Mouse (Mus musculus) forebrain, embryonic 11.5 days (tissue): ENCODE measurements around the gene Gm20388. TPM values are rescaled to one million over a fixed set of nuclear protein-coding genes. Genes with fewer than 3 reads are reported as not detected.

Experiments used
- ATAC-seq: fragments of 200-750 bp; cut with Nextera tagmentation; replicated peaks from 2 replicates; pipeline ENCODE4 v1.8.0; 2017; ENCODE audit warnings: moderate TSS enrichment; ENCODE audit not compliant: low FRiP score
- DNase-seq: peaks from one replicate; pipeline ENCODE4 v3.0.0-alpha.2; 2017; ENCODE audit warnings: low spot score
- H3K27ac ChIP-seq: fragments of 300-500 bp; sonication (generic); 2 replicates; pipeline ENCODE4 v1.5.1; 2014; ENCODE audit warnings: low read depth, low read length
- H3K27me3 ChIP-seq: fragments of 300-500 bp; sonication (generic); 2 replicates; pipeline ENCODE4 v1.6.1; 2014; ENCODE audit warnings: mild to moderate bottlenecking, low read length, mixed read lengths; ENCODE audit not compliant: control insufficient read depth, insufficient read depth
- H3K36me3 ChIP-seq: fragments of 300-500 bp; sonication (generic); 2 replicates; pipeline ENCODE4 v1.6.1; 2014; ENCODE audit warnings: mild to moderate bottlenecking, low read length, moderate library complexity, mixed read lengths; ENCODE audit not compliant: control insufficient read depth, insufficient read depth
- H3K4me1 ChIP-seq: fragments of 300-500 bp; sonication (generic); replicated peaks from 2 replicates; pipeline ENCODE4 v1.6.1; 2014; ENCODE audit warnings: low read length, mixed read lengths; ENCODE audit not compliant: control insufficient read depth, insufficient read depth
- H3K4me2 ChIP-seq: fragments of 300-500 bp; sonication (generic); 2 replicates; pipeline ENCODE4 v1.6.1; 2014; ENCODE audit warnings: low read depth, mild to moderate bottlenecking, low read length, moderate library complexity, mixed read lengths; ENCODE audit not compliant: severe bottlenecking
- H3K4me3 ChIP-seq: fragments of 300-500 bp; sonication (generic); 2 replicates; pipeline ENCODE4 v1.5.1; 2014; ENCODE audit warnings: low read depth, low read length
- H3K9ac ChIP-seq: fragments of 300-500 bp; sonication (generic); 2 replicates; pipeline ENCODE4 v1.6.1; 2014; ENCODE audit warnings: low read length
- H3K9me3 ChIP-seq: fragments of 300-500 bp; sonication (generic); 2 replicates; pipeline ENCODE4 v1.6.1; 2016; ENCODE audit warnings: low read length, mixed read lengths; ENCODE audit not compliant: control insufficient read depth
- WGBS: fragments of 180-500 bp; shearing (Covaris S2); extraction: QIAGEN DNeasy Blood & Tissue Kit; methylation state at CpG from one replicate; pipeline ENCODE4 v1.1.7; 2014; 5-methylcytosine and 5-hydroxymethylcytosine counted together
- polyA plus RNA-seq: library from polyadenylated mRNA; unstranded; fragments of >200 nt; fragmentation: Nextera tagmentation; extraction: Ambion mirVana; gene quantifications from 2 replicates; pipeline ENCODE4 v1.2.1, GENCODE M21; 2014

Gm20388 gene
- polyA plus RNA-seq, 1 experiment from 2014 or later, result not detected

DNA sequence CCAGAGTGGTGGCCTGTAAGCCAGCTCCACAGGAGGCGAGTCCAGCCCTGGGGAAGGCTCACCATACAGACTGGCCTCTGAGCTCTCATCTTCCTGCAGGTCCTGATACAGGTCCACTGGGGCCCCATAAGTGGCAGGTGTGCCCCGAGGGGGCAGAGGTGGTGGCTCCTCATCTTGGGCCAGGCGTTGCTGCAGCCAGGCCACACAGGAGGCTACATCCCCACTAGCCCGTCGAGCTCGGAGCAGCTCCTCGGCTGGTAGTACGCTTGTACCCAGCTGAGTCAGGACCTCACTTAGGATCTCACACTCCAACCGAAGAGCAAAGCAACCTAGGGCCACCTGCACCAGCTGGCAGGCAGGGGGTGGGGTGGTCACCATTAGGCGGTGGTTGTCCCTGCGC lies 3323.1 kb downstream of the Gm20388 start:
- Histone ChIP-seq H3K4me1 (peaks cover 12% of the 10 kb centered on the region), H3K27me3 (peaks cover 10% of the 10 kb centered on the region), H3K27ac (no peak overlapping the region), H3K4me2 (no peak overlapping the region), H3K9me3 (no peaks in the 10 kb centered on the region), H3K9ac (no peak overlapping the region), H3K36me3 (no peaks in the 10 kb centered on the region; the same call in 1 of the 2 replicates), H3K4me3 (no peak overlapping the region)
- DNase-seq (peak; percentile 55), ATAC-seq (no peak)
- 82% methylated on average over 11 of the region's 11 CpGs for WGBS

DNA sequence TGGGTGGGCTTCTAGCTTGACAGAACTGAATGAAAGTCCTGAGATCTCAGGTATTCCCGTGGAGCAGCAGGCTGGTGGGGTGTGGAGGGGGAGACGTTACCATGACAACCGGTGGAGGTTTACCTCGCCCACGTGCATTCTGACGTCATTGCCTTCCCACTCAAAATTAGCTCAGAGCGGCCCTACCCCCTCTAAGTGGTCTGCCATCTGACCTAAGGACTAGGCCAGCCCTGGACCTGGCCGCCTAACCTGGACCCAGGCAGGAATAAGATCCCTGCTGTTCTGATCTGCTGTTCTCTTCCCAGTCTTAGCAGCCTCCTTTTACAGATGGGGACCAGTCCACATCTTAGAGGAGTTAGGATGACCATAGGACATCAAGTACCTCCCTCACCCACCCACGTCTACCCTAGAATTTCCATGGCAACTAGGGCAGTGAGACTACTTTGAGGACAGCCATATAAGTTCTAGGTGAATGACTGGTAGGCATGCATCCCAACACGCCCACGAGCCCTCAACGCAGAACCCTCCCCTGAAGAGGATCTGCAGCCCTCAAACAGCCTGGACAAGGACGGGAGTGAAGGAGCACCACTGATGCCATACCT lies 3324.4 kb downstream of the Gm20388 start:
- Histone ChIP-seq H3K27ac (no peak overlapping the region), H3K27me3 (peaks cover 10% of the 10 kb centered on the region), H3K36me3 (no peaks in the 10 kb centered on the region), H3K9ac (peak overlapping the region; percentile 45), H3K9me3 (no peaks in the 10 kb centered on the region), H3K4me2 (peak overlapping the region; percentile 85), H3K4me3 (peak overlapping the region; percentile 40), H3K4me1 (peaks cover 12% of the 10 kb centered on the region)
- DNase-seq (no peak), ATAC-seq (peak; percentile 14; the same call in 1 of the 2 replicates)
- 28% methylated on average over 13 of the region's 13 CpGs for WGBS

GRCm38 (mm10) chr8:123235520-123236497 lies 3325.2 kb downstream of the Gm20388 start, which contains the start of gene Spata2l:
Gene Spata2l, minus strand, starts transcription at chr8:123236233.
- Histone ChIP-seq H3K4me2 (peak within 1 kb of the TSS; percentile 85), H3K27ac (no peak within 1 kb of the TSS), H3K9ac (peak within 1 kb of the TSS; percentile 45), H3K4me3 (peak within 1 kb of the TSS; percentile 40), H3K9me3 (no peaks in the 10 kb centered on the region), H3K4me1 (peaks cover 12% of the 10 kb centered on the region), H3K27me3 (peaks cover 10% of the 10 kb centered on the region), H3K36me3 (no peaks in the 10 kb centered on the region)
- DNase-seq (peak; percentile 93), ATAC-seq (peak; percentile 88)
- WGBS, result 2% methylated on average over 57 of the region's 57 CpGs

DNA sequence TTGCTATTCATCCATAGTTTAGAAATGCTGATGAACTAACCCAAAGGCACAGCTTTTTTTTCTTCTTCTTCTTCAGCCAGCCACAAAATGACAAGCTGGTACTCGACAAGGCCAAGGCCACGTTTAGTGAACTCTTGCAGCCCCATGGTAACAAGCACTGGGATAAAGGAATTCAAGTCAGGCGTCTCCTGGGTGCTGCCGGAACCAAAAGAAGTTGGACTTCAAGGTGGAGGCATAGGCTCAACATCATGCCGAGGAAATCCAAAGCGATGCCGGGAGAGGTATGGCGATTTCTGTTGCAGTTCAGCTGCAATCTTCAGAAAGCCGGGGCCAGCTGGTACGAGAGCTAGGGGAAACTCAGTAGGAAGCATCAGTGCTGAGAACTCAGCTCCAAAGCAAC lies 3328.8 kb downstream of the Gm20388 start:
- H3K9me3 ChIP-seq, result no peaks in the 10 kb centered on the region
- H3K27me3 ChIP-seq, result peaks cover 10% of the 10 kb centered on the region
- ATAC-seq, result no peak
- H3K9ac ChIP-seq, result no peak overlapping the region
- no peak overlapping the region for H3K4me3 ChIP-seq
- no peak overlapping the region for H3K27ac ChIP-seq
- WGBS, result 89% methylated on average over 10 of the region's 10 CpGs
- H3K4me1 ChIP-seq, result peaks cover 12% of the 10 kb centered on the region
- no peak overlapping the region for H3K4me2 ChIP-seq
- H3K36me3 ChIP-seq, result no peaks in the 10 kb centered on the region
- no peak for DNase-seq

GRCm38 (mm10) chr8:123242107-123242923 lies 3331.7 kb downstream of the Gm20388 start:
- no peak overlapping the region for H3K4me3 ChIP-seq
- no peaks in the 10 kb centered on the region for H3K27me3 ChIP-seq
- H3K9ac ChIP-seq, result no peak overlapping the region
- H3K27ac ChIP-seq, result no peak overlapping the region
- peaks cover 4% of the 10 kb centered on the region for H3K36me3 ChIP-seq
- H3K9me3 ChIP-seq, result no peaks in the 10 kb centered on the region
- DNase-seq (no peak), ATAC-seq (no peak)
- no peak overlapping the region for H3K4me2 ChIP-seq
- H3K4me1 ChIP-seq, result no peaks in the 10 kb centered on the region
- WGBS, result 90% methylated on average over 7 of the region's 7 CpGs

GRCm38 (mm10) chr8:123243053-123243452 lies 3332.4 kb downstream of the Gm20388 start:
- H3K27me3 ChIP-seq, result no peaks in the 10 kb centered on the region
- no peak overlapping the region for H3K4me2 ChIP-seq
- ATAC-seq (no peak), DNase-seq (no peak)
- no peak overlapping the region for H3K9ac ChIP-seq
- no peaks in the 10 kb centered on the region for H3K4me1 ChIP-seq
- no peak overlapping the region for H3K27ac ChIP-seq
- no peaks in the 10 kb centered on the region for H3K9me3 ChIP-seq
- no peak overlapping the region for H3K4me3 ChIP-seq
- 71% methylated on average over 11 of the region's 11 CpGs for WGBS
- H3K36me3 ChIP-seq, result peaks cover 4% of the 10 kb centered on the region

DNA sequence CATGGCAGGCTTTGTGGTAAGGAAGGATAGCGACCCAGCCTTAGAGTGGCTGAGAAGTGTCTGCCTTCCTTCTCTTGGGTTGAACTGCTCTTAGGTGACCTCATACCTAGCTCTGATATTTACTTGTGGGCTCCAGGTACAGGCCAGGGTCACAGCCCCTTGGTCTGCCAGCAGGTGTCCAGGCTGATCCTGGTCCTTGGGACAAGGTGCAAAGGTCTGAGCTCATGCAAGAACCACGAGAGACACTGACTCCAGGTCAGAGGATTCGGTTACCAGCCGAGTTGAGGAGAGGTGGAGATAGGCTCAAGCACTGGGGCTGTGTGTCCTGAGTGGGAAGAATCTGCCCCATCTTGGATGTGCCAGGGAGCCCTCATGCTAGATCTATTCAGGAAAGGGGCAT lies 3333.7 kb downstream of the Gm20388 start:
- no peaks in the 10 kb centered on the region for H3K9me3 ChIP-seq
- no peak overlapping the region for H3K4me3 ChIP-seq
- H3K4me1 ChIP-seq, result no peaks in the 10 kb centered on the region
- no peak overlapping the region for H3K27ac ChIP-seq
- peaks cover 4% of the 10 kb centered on the region for H3K36me3 ChIP-seq
- H3K4me2 ChIP-seq, result no peak overlapping the region
- no peaks in the 10 kb centered on the region for H3K27me3 ChIP-seq
- ATAC-seq, result no peak
- 98% methylated on average over 4 of the region's 4 CpGs for whole genome bisulfite sequencing
- H3K9ac ChIP-seq, result no peak overlapping the region
- DNase-seq, result no peak

DNA sequence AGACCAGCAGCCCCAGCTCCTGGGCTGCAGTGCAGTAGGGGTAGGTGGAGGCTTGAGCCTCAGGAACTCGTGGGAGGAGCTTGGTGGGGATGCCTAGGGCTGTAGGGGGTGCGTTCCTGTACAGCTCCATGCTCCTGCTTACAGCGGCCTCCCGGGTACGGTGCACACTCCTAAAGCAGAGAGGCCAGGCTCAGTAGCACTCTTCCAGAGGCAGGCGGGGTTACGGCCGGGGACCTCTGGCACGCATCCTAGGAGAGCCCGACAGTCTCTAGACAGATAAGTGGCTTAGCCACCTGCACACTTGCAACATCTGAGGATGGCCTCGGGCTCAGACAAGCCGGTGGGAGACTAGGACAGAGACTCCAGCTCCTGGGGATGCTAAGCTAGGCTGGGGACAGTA lies 3334.9 kb downstream of the Gm20388 start:
- peaks cover 4% of the 10 kb centered on the region for H3K36me3 ChIP-seq
- no peaks in the 10 kb centered on the region for H3K4me1 ChIP-seq
- WGBS, result 89% methylated on average over 12 of the region's 12 CpGs
- H3K9me3 ChIP-seq, result no peaks in the 10 kb centered on the region
- no peak for DNase-seq
- H3K4me2 ChIP-seq, result no peak overlapping the region
- no peak for ATAC-seq
- H3K27me3 ChIP-seq, result no peaks in the 10 kb centered on the region
- no peak overlapping the region for H3K27ac ChIP-seq
- no peak overlapping the region for H3K4me3 ChIP-seq
- H3K9ac ChIP-seq, result no peak overlapping the region
